Mouse (Mus musculus) layer of hippocampus, adult 2 months (tissue): ENCODE measurements around the gene Nudt3. TPM values are rescaled to one million over a fixed set of nuclear protein-coding genes. Genes with fewer than 3 reads are reported as not detected.
A peak's percentile ranks its signal among the peaks of the same experiment; 100 is the strongest.
"Not testable (repeated sequence)": the region's sequence is repeated elsewhere in the genome, so short reads cannot be mapped to it uniquely, and the experiment has no call there.

Experiments used
- DNase-seq, 2 experiments: peaks; one replicate each; pipeline ENCODE4 v3.0.0; 2022; ENCODE audit warnings: low spot score in 2 of 2
- H3K27ac ChIP-seq: fragments of 200-600 bp; 2 replicates; pipeline ENCODE4 v1.8.1; 2022
- H3K4me3 ChIP-seq: fragments of 200-600 bp; 2 replicates; pipeline ENCODE4 v1.8.1; 2022; ENCODE audit warnings: mild to moderate bottlenecking
- CTCF ChIP-seq: fragments of 200-600 bp; conservative IDR thresholded peaks from 2 replicates; pipeline ENCODE4 v1.8.1; 2022; ENCODE audit warnings: antibody characterized with exemption, mild to moderate bottlenecking, moderate library complexity
- total RNA-seq, 2 experiments: library from RNA; stranded (reverse); gene quantifications; 2 replicates each; pipeline ENCODE4 v1.2.3; 2021

Nudt3 gene
- total RNA-seq, 2 experiments from 2014 or later: 462 to 510 TPM

- H3K4me3 ChIP-seq: no peak overlapping the region
- DNase-seq: no peak
- H3K27ac ChIP-seq: no peak overlapping the region
- no peak for TF ChIP-seq CTCF
These were observed 22.5 kb upstream of the Nudt3 start for GRCm38 (mm10) chr17:27645807-27646206.

- peak; percentile 60 for TF ChIP-seq CTCF
- H3K4me3 ChIP-seq: no peak overlapping the region
- no peak overlapping the region for H3K27ac ChIP-seq
- DNase-seq: no peak
These were observed 21.3 kb upstream of the Nudt3 start for GRCm38 (mm10) chr17:27644572-27644971.

DNA sequence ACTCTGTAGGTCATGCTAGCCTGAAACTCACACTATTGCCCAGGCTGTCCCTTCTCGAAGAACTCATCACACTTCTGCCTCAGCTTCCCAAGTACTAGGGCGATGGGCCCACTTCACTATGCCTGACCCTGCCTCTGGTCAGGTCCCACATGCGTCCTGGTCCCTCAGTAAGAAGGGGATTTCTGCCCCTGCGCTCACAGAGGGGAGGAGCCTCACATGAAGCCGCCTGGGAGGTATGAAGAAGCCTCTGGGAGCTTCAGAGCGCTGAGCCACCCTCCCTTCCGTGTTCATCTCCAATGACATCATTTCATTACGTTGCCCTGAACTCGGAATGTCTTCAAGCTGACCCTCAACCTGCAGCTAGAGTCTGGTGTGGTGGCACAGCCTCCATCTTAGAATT lies 20.5 kb upstream of the Nudt3 start:
- TF ChIP-seq CTCF: no peak
- DNase-seq: no peak
- peak overlapping the region; percentile 90 for H3K27ac ChIP-seq
- H3K4me3 ChIP-seq: no peak overlapping the region

DNA sequence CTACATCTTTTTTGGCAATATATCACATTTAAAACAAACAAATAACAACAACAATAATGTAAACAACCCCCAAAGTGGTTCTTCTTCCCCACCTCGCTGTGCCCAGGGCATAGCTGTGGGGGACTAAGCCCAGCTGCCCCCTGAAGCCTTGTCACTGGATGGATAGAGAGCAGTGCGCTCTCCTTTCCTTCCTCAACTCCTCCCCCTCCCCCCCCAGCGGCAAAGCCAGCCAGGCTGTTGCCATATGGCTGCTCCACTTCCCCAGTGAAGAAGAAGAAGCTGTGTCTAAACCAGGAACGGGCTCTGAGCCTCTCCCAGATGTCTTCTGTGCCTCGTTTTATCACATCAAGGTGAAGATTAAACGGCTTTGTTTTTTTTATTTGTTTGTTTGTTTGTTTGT lies 19.8 kb upstream of the Nudt3 start:
- peak overlapping the region; percentile 90 for H3K27ac ChIP-seq
- H3K4me3 ChIP-seq: peak overlapping the region; percentile 22; the same call in 1 of the 2 replicates
- peak in 1 of 2 experiments; percentile 58 for DNase-seq
- no peak for TF ChIP-seq CTCF

GRCm38 (mm10) chr17:27642491-27643062 lies 19.3 kb upstream of the Nudt3 start:
- peak overlapping the region; percentile 22; the same call in 1 of the 2 replicates for H3K4me3 ChIP-seq
- peak overlapping the region; percentile 90 for H3K27ac ChIP-seq
- DNase-seq: peak; percentile 69 to 80
- TF ChIP-seq CTCF: no peak

DNA sequence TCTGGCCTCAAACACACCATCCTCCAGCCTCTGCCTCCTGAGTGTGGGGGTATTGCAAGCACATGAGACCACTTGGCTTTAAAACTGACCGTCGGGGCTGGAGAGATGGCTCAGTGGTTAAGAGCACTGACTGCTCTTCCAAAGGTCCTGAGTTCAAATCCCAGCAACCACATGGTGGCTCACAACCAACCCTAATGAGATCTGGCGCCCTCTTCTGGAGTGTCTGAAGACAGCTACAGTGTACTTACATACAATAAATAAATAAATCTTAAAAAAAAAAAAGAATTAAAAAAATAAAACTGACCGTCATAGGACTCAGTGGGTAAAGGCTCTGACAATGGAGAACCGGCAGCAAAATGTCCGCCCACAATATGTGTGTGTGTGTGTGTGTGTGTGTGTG lies 16.6 kb upstream of the Nudt3 start:
- peak; percentile 55 for TF ChIP-seq CTCF
- H3K4me3 ChIP-seq, DNase-seq: not testable (repeated sequence)
- H3K27ac ChIP-seq: peak overlapping the region; percentile 81

- DNase-seq: peak; percentile 58 to 70
- peak overlapping the region; percentile 81 for H3K27ac ChIP-seq
- H3K4me3 ChIP-seq: no peak overlapping the region
- peak; percentile 82 for TF ChIP-seq CTCF
These were observed 15.6 kb upstream of the Nudt3 start for GRCm38 (mm10) chr17:27638921-27639332.

DNA sequence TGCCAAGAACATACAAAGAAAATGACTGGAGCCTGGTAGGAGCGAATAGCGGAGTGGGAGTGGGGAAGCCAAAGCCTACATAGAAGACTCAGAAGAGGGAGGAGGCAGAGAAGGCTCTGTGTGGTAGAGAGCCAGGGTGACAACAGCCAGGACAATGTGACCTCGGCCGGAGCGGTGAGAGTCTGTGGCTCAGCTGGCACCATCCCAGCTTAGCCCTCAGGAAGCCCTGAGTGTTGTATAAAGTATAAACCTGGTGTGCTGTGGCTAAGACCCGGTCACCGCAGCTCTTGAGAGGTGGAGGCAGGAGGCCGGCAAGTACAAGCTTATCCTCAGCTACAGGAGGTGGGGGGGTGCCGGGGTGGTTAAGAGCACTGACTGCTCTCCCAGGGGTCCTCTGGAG lies 14.0 kb upstream of the Nudt3 start:
- DNase-seq: no peak
- TF ChIP-seq CTCF: no peak
- Histone ChIP-seq H3K27ac (peak overlapping the region; percentile 90; the same call in 1 of the 2 replicates), H3K4me3 (no peak overlapping the region)

DNA sequence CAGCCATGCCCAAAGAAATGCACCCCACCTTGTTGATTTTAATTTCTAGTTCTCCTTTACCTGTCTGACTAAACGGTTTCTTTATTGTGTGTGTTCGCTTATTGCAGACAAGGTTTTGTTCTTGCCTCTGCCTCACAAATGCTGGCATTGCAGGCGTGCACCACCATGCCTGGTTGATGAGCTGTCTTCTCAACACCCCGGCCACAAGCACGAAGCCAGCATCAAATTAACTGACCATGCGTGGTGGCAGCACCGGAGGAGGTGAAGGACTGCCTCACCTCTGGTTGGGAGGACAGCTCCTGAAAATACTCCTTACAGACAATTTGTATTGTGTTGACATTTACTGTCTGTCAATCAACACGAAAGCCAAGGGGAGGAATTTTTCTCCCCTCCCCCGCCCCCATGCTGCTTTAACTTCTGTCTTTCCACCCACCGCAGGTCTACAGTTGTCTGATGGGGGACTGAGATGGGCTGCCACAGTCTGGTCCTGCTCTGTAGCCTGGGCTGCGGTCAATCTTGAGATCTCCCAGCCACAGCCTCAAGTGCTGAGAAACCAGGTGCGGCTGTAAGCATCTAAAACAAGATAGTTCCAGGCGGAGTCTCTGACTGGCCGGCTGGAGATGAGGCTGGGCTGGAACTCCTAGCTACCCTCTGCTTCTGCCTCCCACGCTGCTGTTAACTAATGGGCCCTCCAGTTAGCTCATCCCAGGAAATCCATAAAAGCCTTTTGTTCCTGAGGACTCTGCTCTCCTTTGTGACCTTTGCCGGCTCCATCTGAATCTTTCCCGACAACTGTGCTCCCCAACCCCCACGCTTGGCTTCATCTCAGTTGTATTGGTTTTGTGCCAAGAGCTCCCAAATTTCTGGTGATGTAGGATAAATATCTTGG lies 13.1 kb upstream of the Nudt3 start, which contains the start of gene Rps10:
Gene Rps10 (minus strand): TSS at position 538 of the 889 bp plus-strand sequence.
- DNase-seq: no peak
- TF ChIP-seq CTCF: no peak
- Histone ChIP-seq H3K27ac (peak within 1 kb of the TSS; percentile 90), H3K4me3 (peak within 1 kb of the TSS; percentile 95)

DNA sequence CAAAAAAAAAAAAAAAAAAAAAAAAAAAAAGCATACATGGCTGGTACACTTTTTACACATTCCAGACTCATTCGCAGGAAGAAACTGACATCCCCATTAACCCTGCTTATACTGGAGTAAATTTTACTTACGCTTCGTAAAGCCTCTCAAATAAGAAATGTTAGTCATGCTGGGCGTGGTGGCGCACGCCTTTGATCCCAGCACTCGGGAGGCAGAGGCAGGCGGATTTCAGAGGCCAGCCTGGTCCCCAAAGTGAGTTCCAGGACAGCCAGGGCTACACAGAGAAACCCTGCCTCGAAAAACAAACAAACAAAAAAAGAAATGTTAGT lies 12.2 kb upstream of the Nudt3 start:
- peak overlapping the region; percentile 90 for H3K27ac ChIP-seq

GRCm38 (mm10) chr17:27634871-27635574 lies 11.7 kb upstream of the Nudt3 start, which contains the start of gene RPS10-NUDT3:
Gene RPS10-NUDT3 (minus strand): TSS chr17:27635222.
- Histone ChIP-seq H3K27ac (peak within 1 kb of the TSS; percentile 90), H3K4me3 (peak within 1 kb of the TSS; percentile 95)
- peak; percentile 36; the same call in 1 of the 2 replicates for TF ChIP-seq CTCF
- peak; percentile 86 to 87 for DNase-seq

More for the DNA sequence above, 12.2 kb upstream of the Nudt3 start:
- not testable (repeated sequence) for DNase-seq
- H3K4me3 ChIP-seq: peak overlapping the region; percentile 95

- H3K27ac ChIP-seq: no peak overlapping the region
- H3K4me3 ChIP-seq: no peak overlapping the region
- peak; percentile 84 to 85 for DNase-seq
- peak; percentile 81 for TF ChIP-seq CTCF
These were observed 6.1 kb upstream of the Nudt3 start for GRCm38 (mm10) chr17:27629249-27630020.
